Mouse (Mus musculus) left cerebral cortex, postnatal 36 days (tissue): ENCODE measurements at regions not wholly inside any gene's neighbourhood (a gene's known extent, or its start where the extent isn't known, plus 50 kb on each side); places are given as distances from the start of the nearest gene placed in this dataset.

Experiments used
- DNase-seq, 2 experiments: peaks; one replicate each; pipeline ENCODE4 v3.0.0; 2021 to 2022; ENCODE audit warnings: low spot score in 2 of 2, mixed read lengths in 1 of 2
- intact Hi-C: fragments of 180-260 bp; cut with DNase I; formaldehyde crosslinking; loops from one replicate; pipeline ENCODE4 v1.15.1; 2025

GRCm38 (mm10) chr19:54820587-54820986 lies 306.5 kb downstream of the Gpam start:
- intact Hi-C loops, result no loop called here
- DNase-seq, result no peak

GRCm38 (mm10) chr19:54801123-54801742 lies 325.8 kb downstream of the Gpam start:
- no peak for DNase-seq
- intact Hi-C loops, result no loop called here

- intact Hi-C loops, result no loop called here
- DNase-seq, result no peak
These were observed 339.9 kb downstream of the Gpam start for GRCm38 (mm10) chr19:54787171-54787570.

GRCm38 (mm10) chr19:54783729-54784128 lies 343.3 kb downstream of the Gpam start:
- intact Hi-C loops, result no loop called here
- no peak for DNase-seq

- DNase-seq, result no peak
- intact Hi-C loops, result loop anchor here (10.0 kb wide), 1 partner anchor 297 kb away; no protein-coding TSS in a partner anchor
These were observed 369.3 kb downstream of the Gpam start for GRCm38 (mm10) chr19:54757761-54758160.

- intact Hi-C loops, result loop anchor here (10.0 kb wide), 1 partner anchor 298 kb away; no protein-coding TSS in a partner anchor
- DNase-seq, result peak; percentile 62 to 65
These were observed 370.3 kb downstream of the Gpam start for GRCm38 (mm10) chr19:54756681-54757257.

- DNase-seq, result no peak
- intact Hi-C loops, result loop anchor here (10.0 kb wide), 1 partner anchor 299 kb away; no protein-coding TSS in a partner anchor
These were observed 371.6 kb downstream of the Gpam start for GRCm38 (mm10) chr19:54755451-54755850.

- no peak for DNase-seq
- intact Hi-C loops, result no loop called here
These were observed 393.1 kb downstream of the Gpam start for GRCm38 (mm10) chr19:54733938-54734337.

GRCm38 (mm10) chr19:54731749-54732148 lies 395.3 kb downstream of the Gpam start:
- intact Hi-C loops, result no loop called here
- no peak for DNase-seq

- intact Hi-C loops, result no loop called here
- DNase-seq, result no peak
These were observed 395.7 kb downstream of the Gpam start for GRCm38 (mm10) chr19:54731315-54731714.

GRCm38 (mm10) chr19:54730801-54731200 lies 396.2 kb downstream of the Gpam start:
- intact Hi-C loops, result no loop called here

GRCm38 (mm10) chr19:54730296-54730695 lies 396.7 kb downstream of the Gpam start:
- no peak for DNase-seq
- intact Hi-C loops, result no loop called here

More at GRCm38 (mm10) chr19:54730801-54731200, 396.2 kb downstream of the Gpam start:
- no peak for DNase-seq

- DNase-seq, result no peak
- intact Hi-C loops, result no loop called here
These were observed 404.9 kb downstream of the Gpam start for GRCm38 (mm10) chr19:54722091-54722490.

- intact Hi-C loops, result no loop called here
- no peak for DNase-seq
These were observed 429.6 kb downstream of the Gpam start for GRCm38 (mm10) chr19:54697411-54697810.

- intact Hi-C loops, result no loop called here
- DNase-seq, result no peak
These were observed 433.3 kb downstream of the Gpam start for GRCm38 (mm10) chr19:54693714-54694113.

- intact Hi-C loops, result no loop called here
- DNase-seq, result no peak
These were observed 433.9 kb downstream of the Gpam start for GRCm38 (mm10) chr19:54693094-54693493.

- intact Hi-C loops, result no loop called here
- no peak for DNase-seq
These were observed 435.2 kb downstream of the Gpam start for GRCm38 (mm10) chr19:54691861-54692260.

GRCm38 (mm10) chr19:54688630-54689029 lies 438.4 kb downstream of the Gpam start:
- DNase-seq, result no peak
- intact Hi-C loops, result no loop called here

GRCm38 (mm10) chr19:54685147-54685546 lies 441.9 kb downstream of the Gpam start:
- no peak for DNase-seq
- intact Hi-C loops, result no loop called here
